Mouse (Mus musculus) cortical plate, adult 2 months (tissue): ENCODE measurements around the gene Slc32a1. TPM values are rescaled to one million over a fixed set of nuclear protein-coding genes. Genes with fewer than 3 reads are reported as not detected.

Source experiments
- H3K27ac ChIP-seq: fragments of 200-500 bp; 2 replicates; pipeline ENCODE4 v1.5.1; 2012; ENCODE audit warnings: low read length, control low read depth, inconsistent platforms; ENCODE audit not compliant: insufficient read depth
- H3K4me1 ChIP-seq: fragments of 200-500 bp; 2 replicates; pipeline ENCODE4 v1.6.1; 2011; ENCODE audit warnings: low read length; ENCODE audit not compliant: control insufficient read depth, insufficient read depth
- H3K4me3 ChIP-seq: fragments of 200-500 bp; 2 replicates; pipeline ENCODE4 v1.5.1; 2011; ENCODE audit warnings: mild to moderate bottlenecking, low read length, control low read depth; ENCODE audit not compliant: insufficient read depth
- CTCF ChIP-seq: fragments of 200-500 bp; IDR thresholded peaks from 2 replicates; pipeline ENCODE4 v1.5.1; 2011; ENCODE audit warnings: mild to moderate bottlenecking, control low read depth, low read length; ENCODE audit not compliant: insufficient read depth; ENCODE audit errors: extremely low read depth
- POLR2A ChIP-seq: fragments of 200-500 bp; IDR thresholded peaks from 2 replicates; pipeline ENCODE4 v1.6.1; 2011; ENCODE audit warnings: mild to moderate bottlenecking, low read length, control low read depth; ENCODE audit not compliant: insufficient read depth; ENCODE audit errors: extremely low read depth
- polyA plus RNA-seq: library from polyadenylated mRNA; depleted of rRNA; stranded (reverse); fragments of >200 nt; gene quantifications from 2 replicates; pipeline ENCODE4 v1.2.3, GENCODE M21; 2012

The Slc32a1 gene
- polyA plus RNA-seq, 1 experiment = 87.3 TPM

DNA sequence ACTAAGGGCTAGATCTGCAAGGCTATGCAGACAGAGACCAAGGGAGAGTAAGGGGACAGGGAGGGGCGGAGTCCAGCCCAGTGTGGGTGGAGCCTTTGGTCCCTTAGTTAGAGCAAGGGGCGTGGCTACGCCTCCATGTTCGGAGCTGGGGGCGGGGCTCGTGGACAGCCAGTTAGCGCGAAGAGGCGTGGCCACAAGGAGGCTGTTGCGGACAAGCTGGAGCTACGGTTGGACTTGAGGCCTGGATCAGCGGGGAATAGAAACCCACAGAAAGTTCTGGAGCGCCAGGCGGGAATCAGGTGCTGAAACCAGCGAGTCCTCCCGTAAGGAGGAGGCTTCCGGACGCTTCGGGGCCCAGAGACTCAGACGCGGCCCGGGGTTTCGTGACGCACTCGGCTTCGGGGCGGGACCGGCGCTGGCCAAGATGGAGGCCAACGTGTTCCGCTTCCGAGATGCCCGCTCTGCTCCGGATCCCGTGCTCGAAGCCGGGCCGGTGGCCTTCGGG lies 14.2 kb downstream of the Slc32a1 start, which contains the start of gene Actr5:
Actr5 (plus strand) TSS at position 171 of the 505 bp plus-strand sequence.
- TF ChIP-seq POLR2A (peak; percentile 85), CTCF (no peak)
- peak within 1 kb of the TSS; percentile 81 for H3K4me3 ChIP-seq
- H3K27ac ChIP-seq = 0 out of 2 replicates have a peak within 1 kb of the TSS, but pooled peaks have one; percentile 3
- H3K4me1 ChIP-seq = peaks cover 2% of the 10 kb centered on the region; the same call in 1 of the 2 replicates

DNA sequence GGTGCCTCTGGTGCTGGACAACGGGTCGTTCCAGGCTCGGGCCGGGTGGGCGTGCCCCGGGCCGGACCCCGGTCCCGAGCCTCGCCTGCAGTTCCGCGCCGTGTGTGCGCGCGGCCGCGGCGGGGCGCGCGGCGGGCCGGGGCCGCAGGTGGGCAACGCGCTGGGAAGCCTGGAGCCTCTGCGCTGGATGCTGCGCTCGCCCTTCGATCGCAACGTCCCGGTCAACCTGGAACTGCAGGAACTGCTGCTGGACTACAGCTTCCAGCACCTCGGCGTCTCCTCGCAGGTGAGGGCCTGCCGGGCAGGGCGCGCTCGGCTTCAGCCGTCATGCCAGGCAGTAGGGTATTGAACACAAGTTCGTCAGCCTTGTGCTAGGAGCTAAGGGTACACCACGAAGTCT lies 14.7 kb downstream of the Slc32a1 start:
- H3K4me3 ChIP-seq = peak overlapping the region; percentile 81
- TF ChIP-seq POLR2A (no peak), CTCF (no peak)
- H3K4me1 ChIP-seq = peaks cover 2% of the 10 kb centered on the region; the same call in 1 of the 2 replicates
- H3K27ac ChIP-seq = 0 out of 2 replicates have a peak overlapping the region, but pooled peaks have one; percentile 3

DNA sequence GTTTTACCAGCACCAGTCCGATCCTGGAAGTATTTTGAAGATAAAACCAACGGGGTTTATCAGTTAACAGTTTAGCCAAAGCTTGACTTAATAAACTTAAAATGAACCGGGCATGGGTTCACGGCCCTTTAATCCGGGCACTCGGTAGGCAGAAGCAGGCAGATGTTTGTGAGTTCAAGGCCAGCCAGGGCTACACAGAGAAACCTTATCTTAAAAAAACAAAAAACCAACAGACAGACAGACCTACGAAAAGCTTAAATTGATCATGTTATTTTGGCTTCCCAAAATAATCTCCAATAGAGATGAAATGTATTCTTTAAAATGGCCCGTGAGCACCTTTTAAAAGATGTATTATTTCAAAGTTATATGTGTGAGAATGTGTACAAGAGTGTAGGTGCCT lies 15.1 kb downstream of the Slc32a1 start:
- peaks cover 2% of the 10 kb centered on the region; the same call in 1 of the 2 replicates for H3K4me1 ChIP-seq
- no peak overlapping the region for H3K27ac ChIP-seq
- H3K4me3 ChIP-seq = peak overlapping the region; percentile 81
- TF ChIP-seq CTCF (no peak), POLR2A (no peak)

DNA sequence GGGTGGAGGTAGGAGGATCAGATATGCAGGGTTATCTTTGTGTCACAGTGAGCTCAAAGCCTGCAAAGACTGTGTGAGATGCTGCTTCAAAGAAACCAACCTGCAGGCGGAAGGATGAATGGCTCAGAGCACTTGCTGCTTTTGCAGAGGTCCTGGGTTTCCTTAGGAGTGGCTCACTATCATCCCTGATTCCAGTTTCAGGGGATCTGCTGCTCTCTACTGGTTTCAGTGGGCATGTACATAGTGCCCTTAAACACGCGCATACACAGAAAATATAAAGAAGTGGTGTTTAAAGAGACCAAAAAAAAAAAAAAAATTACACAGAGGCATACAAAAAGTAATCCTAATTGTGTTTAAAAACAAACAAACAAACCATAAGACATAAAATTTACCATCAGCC lies 18.3 kb downstream of the Slc32a1 start:
- H3K4me3 ChIP-seq = no peak overlapping the region
- peaks cover 2% of the 10 kb centered on the region; the same call in 1 of the 2 replicates for H3K4me1 ChIP-seq
- no peak overlapping the region for H3K27ac ChIP-seq
- TF ChIP-seq CTCF (peak; percentile 59), POLR2A (no peak)

DNA sequence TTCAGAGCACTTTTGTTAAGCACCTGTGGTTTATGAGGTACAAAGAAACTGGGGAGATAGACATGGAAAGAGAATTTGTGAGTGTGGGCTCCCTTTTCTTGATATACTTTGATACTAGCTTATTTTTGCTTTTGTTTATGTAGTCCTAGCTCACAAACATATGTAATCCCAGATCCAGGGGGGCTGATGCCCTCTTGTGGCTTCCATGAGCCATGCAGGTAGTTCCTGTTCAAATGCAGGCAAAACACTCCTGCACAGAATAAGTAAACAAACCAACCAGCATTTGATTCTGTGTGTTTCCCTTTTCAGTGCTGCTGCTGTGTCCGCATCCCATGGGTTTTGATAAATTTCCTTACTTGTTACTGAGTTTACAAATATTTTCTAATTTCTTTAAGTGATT lies 18.8 kb downstream of the Slc32a1 start:
- Histone ChIP-seq H3K4me1 (peaks cover 2% of the 10 kb centered on the region; the same call in 1 of the 2 replicates), H3K27ac (no peak overlapping the region), H3K4me3 (no peak overlapping the region)
- TF ChIP-seq POLR2A = no peak
- TF ChIP-seq CTCF = peak; percentile 76

DNA sequence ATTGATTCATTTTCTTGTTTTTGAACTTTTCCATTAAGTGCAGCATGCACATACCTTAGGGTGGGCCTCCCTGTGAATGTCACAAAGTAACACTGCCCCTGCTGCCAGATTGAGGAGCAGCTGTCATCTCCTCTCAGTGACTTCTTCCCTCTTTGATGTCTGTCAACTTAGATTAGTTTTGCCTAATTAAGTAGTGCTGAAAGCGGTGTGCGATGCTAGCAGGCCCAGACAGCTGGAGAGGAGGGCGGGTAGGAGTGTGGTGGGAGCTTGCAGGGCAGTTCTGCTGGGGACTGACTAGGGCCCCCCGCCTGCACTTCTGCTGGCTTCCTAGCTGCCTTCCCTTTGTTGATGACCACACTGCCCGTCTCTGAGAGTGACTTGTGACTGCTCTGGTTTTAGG lies 21.3 kb downstream of the Slc32a1 start:
- Histone ChIP-seq H3K27ac (no peak overlapping the region), H3K4me3 (no peak overlapping the region), H3K4me1 (no peaks in the 10 kb centered on the region)
- no peak for TF ChIP-seq POLR2A
- no peak for TF ChIP-seq CTCF

DNA sequence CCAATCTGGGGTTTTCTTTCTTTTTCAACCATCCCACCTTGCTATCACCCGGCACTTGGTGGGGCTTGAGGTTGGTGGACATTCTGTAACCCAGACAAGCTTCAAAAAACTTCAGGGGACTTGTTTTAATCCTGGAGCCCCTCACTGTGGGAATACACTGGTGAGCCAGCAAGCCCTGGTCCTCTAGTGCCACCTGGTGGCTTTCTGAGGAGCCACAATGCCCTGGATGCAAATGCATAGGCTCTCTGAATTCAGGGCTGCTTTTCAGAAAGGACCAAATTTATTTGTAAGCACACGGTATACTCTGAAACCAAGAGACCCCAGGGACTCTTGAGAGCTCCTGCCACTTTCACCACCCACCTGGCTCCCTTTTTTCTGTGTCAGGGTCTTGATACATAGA lies 31.3 kb downstream of the Slc32a1 start:
- Histone ChIP-seq H3K4me1 (peaks cover 13% of the 10 kb centered on the region), H3K4me3 (no peak overlapping the region), H3K27ac (peak overlapping the region; percentile 20; the same call in 1 of the 2 replicates)
- TF ChIP-seq CTCF = peak; percentile 89
- TF ChIP-seq POLR2A = no peak

DNA sequence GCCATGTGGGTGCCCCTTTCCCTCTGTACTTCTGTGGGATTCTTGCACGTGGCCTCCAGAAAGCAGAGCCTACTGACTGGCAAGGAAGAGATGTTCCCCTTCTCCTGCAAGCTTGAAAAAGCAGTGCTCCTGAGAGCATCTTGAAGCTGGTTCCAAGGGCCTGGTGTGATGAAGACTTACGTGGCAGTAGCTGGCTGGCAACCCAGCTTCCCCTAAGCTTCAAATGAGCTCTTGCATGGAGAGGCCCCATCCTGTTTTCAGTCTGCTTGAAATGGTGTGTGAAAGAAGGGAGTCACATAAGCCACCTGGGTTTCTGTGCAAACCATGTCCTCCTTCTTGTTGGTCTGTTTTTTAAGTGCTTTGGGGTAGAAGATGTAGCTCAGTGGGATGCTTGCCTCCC lies 32.0 kb downstream of the Slc32a1 start:
- peaks cover 13% of the 10 kb centered on the region for H3K4me1 ChIP-seq
- TF ChIP-seq POLR2A (no peak), CTCF (no peak)
- H3K4me3 ChIP-seq = no peak overlapping the region
- H3K27ac ChIP-seq = peak overlapping the region; percentile 20; the same call in 1 of the 2 replicates

DNA sequence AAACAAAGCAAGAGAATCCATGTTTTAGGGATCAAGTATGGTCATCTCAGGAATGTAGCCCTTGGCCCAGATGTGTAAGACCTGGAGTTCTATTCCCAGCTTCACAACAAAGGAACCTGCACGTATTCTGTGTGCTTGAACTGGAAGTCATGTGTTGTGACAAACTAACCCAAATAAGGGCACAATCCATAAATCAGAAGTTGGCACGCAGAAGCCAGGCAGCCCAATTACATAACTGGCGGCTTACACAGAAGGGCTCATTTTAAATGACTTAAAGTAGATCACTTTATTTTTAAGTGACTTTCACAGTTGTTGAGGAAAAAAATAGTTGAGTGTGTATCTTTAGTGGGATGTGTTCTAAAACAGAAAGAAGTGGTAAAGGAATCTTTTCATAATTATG lies 33.2 kb downstream of the Slc32a1 start:
- peaks cover 13% of the 10 kb centered on the region for H3K4me1 ChIP-seq
- peak overlapping the region; percentile 79 for H3K27ac ChIP-seq
- no peak overlapping the region for H3K4me3 ChIP-seq
- TF ChIP-seq POLR2A (no peak), CTCF (no peak)

DNA sequence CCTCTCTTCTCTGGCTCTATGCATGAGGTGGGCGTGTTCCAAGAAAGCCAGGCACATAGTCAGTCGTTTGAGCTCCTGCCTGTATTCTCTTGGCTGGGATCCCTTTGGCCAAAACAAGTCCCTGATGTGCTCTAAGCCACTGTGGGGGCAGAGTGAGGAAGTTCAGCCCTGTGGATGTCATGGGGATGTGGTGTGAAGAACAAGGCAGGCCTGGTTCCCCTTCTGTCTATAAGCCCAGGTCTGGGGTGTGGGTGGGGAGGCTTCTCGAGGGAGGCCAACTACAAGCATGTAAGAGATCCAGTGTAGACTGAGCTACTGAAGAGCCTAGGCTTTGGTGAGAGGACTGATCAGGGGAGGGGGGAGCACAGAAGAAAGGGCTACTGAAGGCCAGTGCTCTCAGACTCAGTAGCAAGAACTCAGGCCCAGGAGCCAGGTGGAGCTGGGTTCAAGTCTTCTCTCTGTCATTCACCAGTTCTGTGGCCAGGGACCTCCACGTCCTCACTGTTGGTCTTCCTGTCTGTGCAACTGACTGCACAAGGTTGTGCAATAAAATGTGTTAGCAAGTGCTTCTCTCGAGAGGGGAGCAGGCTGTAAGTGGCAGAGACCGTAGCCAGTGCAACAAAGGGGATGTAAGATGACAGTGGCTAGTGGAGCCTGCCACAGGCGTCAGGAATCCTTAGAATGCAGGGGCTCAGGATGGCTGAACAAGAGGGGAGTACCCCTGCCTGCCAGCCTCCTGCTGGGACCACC lies 40.8 kb downstream of the Slc32a1 start:
- H3K27ac ChIP-seq = no peak overlapping the region
- no peaks in the 10 kb centered on the region for H3K4me1 ChIP-seq
- no peak overlapping the region for H3K4me3 ChIP-seq
- TF ChIP-seq POLR2A (no peak), CTCF (no peak)
